Mouse (Mus musculus): ENCODE measurements around the gene Dhrs4.

Dhrs4 gene

GRCm38 (mm10) chr14:55478651-55479599, at the start of gene Dhrs4:
Gene Dhrs4 (plus strand): TSS chr14:55478758.
- DNase-seq (ENCODE audit: low spot score in 2 of 2): peak; percentile 74 to 79

DNA sequence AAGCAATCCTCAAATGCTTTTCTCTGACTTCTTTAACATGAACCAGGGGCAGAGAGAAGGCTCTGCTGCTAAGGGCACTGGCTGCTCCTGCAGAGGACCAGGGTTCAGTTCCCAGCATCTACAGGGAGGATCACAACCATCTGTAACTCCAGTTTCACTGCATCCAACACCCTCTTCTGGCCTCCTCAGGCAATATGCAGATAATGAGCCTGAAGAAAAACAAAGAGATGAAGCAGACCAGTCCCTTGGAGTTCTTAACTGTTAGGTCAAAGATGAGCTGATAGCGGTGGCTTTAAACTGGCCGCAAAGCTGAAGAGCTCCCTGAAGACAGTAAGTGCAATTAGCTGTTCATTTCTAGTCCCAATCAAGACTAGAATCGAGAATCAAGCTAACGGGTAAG, 48.3 kb upstream of the Dhrs4 start:
- no peak for DNase-seq (ENCODE audit: low spot score in 2 of 2)

DNA sequence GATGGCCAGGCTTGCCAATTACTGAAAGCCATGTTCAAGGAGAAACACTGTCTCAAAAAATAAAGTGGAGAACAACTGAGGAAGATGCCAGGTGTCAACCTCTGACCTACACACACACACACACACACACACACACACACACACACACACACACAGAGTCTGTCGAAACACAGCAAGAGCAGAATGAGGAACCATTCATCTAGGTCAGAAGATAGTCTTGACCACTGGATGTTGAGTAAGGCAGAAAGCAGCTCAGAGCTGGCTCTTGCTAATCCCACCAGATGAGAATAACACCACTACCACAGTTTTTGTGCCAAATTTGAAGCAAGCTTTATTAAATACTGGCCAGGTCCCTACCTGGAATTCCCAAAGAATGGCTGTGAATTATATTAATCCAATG, 45.5 kb upstream of the Dhrs4 start:
- no peak for DNase-seq (ENCODE audit: low spot score in 2 of 2)

DNA sequence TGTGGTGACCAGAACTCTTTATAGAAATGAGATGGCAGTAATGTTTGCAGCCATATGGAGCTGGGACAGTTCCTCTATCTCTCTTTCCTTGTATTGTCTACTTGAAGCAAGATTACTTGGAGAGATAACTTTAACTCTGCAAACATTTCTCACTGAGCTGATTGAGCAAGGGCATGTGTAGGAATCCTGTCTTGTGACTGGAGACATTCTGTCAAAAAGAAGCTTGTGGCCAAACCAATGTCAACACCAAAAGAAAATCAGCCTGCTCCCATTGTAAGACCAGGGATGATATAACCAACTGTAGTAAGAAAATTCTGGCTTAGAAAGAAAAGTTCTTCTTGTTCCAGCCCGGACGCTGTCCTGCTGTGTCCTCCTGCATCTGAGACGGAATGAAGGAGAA, 43.7 kb upstream of the Dhrs4 start:
- DNase-seq (ENCODE audit: low spot score in 2 of 2): no peak

GRCm38 (mm10) chr14:55437118-55437517, 41.4 kb upstream of the Dhrs4 start:
- no peak for DNase-seq (ENCODE audit: low spot score in 2 of 2)

- DNase-seq (ENCODE audit: low spot score in 2 of 2): peak in 1 of 2 experiments; percentile 59
These were observed 40.3 kb upstream of the Dhrs4 start for GRCm38 (mm10) chr14:55438193-55438784.

- DNase-seq (ENCODE audit: low spot score in 2 of 2): no peak
These were observed 20.9 kb upstream of the Dhrs4 start for GRCm38 (mm10) chr14:55457693-55458092.

DNA sequence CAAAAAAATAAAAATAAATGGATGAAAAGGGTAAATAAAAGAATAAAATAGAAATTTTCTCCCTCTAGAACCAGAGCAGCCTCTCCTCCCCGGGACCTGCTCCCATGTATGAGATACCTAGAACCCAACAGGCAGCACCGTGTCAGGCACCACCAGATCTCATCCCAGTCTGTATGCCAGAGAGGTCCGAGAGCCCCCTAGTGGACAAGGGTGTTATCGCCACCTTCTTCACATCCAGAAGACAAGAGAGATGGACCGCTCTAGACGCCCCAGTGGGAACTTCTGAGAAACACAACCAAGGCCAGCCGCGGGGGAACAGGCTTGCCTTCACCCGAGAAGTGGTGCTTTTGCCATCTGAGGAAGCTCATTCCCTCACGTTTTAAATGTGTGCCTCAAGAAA, 20.3 kb upstream of the Dhrs4 start:
- DNase-seq (ENCODE audit: low spot score in 2 of 2): no peak

DNA sequence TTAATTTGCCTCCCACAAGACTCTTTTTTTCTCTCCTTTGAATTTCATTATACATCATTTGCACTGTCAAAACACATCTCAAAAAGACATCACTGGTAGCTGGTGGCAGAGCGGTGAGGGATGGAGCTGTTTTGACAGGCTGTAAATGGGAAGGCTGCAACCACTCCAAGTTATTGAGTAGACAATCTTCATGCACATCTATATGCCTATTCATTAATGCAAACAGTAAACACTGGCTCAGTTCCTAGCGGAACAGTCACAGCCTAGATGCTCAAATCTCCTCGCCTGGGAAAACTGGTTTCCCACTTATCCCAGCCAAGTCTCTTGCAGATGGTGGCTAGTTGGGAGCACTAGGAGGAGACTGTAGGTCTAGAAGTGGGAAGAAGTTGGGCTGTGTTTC, 19.8 kb upstream of the Dhrs4 start:
- DNase-seq (ENCODE audit: low spot score in 2 of 2): no peak

GRCm38 (mm10) chr14:55459796-55460195, 18.8 kb upstream of the Dhrs4 start:
- peak; percentile 15 to 24 for DNase-seq (ENCODE audit: low spot score in 2 of 2)

DNA sequence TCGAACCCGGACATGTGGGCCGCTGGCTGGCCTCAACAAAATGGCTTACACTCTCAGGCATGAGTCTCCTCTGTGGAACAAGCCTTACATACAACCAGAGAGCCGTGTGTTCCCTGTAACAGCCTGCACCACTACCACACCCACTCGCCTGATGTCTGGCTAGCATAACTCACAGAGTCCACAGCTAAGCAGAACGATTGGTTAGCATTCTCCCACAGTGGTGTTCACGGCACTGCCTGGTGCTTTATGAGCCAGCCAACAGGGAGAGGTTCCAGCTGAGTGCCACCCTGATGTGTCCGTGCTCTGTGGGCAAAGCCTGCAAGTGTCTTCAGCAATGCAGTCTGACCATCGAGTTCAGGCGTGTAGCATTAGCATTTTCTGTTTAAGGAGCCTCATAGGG, 18.3 kb upstream of the Dhrs4 start:
- DNase-seq (ENCODE audit: low spot score in 2 of 2): peak in 1 of 2 experiments; percentile 22

DNA sequence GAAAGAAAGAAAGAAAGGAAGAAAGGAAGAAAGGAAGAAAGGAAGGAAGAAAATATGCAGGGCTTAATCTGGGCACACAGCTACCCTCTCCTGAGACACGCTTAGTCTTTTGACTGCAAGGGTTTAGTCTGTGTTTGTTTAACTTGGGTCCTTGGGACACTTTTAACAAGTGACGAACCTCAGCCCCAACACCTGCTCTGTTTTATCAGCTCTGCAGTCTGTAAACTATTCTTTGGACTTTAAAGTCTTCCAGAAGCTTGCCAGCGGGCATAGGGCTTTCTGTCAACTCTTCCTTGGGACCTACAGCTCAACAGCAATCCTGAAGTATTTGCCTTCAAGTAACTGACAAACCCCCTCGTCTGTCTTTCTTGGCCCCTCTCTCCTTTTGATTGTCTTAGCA, 16.8 kb upstream of the Dhrs4 start:
- no peak for DNase-seq (ENCODE audit: low spot score in 2 of 2)

DNA sequence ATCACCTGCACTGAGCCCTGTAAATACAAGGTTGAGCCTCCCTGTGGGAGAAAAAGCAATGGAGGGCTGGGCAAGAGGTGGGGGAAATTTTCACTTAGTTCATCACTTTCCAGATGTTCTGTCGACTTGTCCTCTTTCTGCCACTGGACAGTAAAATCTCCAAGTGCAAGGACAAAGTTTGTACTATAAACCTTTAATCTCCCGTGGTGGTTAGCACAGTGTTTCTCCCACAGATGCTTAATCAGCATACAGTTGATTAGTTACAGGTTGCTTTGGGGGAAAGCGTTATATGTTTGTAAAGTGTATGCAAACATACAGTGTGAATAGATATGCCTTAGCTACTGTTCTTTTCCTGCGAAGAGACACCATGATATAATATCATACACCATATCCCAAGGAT, 12.1 kb upstream of the Dhrs4 start:
- no peak for DNase-seq (ENCODE audit: low spot score in 2 of 2)

GRCm38 (mm10) chr14:55467108-55467507, 11.4 kb upstream of the Dhrs4 start:
- no peak for DNase-seq (ENCODE audit: low spot score in 2 of 2)

GRCm38 (mm10) chr14:55468301-55468741, 10.2 kb upstream of the Dhrs4 start:
- no peak for DNase-seq (ENCODE audit: low spot score in 2 of 2)

GRCm38 (mm10) chr14:55469041-55469440, 9.5 kb upstream of the Dhrs4 start:
- no peak for DNase-seq (ENCODE audit: low spot score in 2 of 2)

- no peak for DNase-seq (ENCODE audit: low spot score in 2 of 2)
These were observed 8.7 kb upstream of the Dhrs4 start for GRCm38 (mm10) chr14:55469821-55470220.

GRCm38 (mm10) chr14:55470806-55471205, 7.8 kb upstream of the Dhrs4 start:
- no peak for DNase-seq (ENCODE audit: low spot score in 2 of 2)

GRCm38 (mm10) chr14:55475654-55476053, 2.9 kb upstream of the Dhrs4 start:
- DNase-seq (ENCODE audit: low spot score in 2 of 2): no peak

DNA sequence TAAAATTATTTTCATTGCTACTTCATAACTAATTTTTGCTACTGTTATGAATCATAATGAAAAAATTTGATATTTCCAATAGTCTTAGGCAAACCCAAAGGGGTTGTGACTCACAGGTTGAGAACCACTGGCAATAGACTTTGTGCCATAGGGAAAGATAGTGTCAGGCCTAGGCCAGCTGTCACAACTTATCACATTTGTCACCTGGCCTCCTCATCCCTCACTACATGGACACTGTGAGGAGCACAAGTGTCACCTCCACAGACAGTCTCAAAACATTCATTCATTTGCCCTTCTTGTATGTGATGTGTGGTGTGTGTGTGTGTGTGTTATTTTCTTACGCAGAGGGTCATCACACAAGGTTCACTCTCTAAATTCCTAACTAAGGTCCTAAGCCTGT, 1.1 kb upstream of the Dhrs4 start:
- no peak for DNase-seq (ENCODE audit: low spot score in 2 of 2)

DNA sequence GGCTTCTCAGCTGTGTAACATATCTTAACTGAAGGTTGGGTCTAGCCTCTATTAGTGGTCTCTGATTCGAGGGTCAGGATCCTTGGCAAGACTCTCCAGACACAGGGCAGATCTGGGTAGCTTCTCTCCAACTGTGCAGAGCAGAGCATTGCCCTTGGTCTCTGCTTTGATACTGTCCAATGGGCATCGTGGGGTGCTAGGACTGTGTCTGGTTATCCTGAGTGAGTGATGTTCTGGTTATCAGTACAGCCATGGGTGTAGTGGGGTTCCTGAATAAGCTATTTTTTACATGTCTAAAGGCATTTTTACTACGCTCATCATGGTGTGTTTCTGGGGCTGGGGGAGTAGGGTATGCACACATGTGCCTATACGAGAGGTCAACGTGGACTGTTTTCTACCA, 729 bp upstream of the Dhrs4 start:
- no peak for DNase-seq (ENCODE audit: low spot score in 2 of 2)

DNA sequence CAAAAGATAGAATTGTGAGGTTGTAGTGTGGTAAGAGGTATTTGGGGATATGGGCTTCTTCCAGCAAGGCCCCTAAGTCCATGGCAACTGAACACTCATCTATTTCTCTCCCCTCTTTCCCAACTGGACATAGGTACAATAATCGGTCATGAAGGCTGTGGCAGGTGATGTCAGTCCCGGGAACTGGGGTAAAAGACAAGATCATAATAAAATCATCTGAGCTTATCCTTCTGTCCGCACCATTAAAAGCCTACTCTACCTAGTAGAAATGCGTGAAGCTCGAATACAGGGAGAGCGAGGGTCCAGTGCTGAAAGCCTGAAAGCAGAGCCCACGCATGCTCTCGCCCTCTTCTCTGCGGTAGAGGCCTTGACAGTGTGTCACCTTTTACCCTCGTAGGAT, 1.1 kb downstream of the Dhrs4 start:
- DNase-seq (ENCODE audit: low spot score in 2 of 2): no peak

DNA sequence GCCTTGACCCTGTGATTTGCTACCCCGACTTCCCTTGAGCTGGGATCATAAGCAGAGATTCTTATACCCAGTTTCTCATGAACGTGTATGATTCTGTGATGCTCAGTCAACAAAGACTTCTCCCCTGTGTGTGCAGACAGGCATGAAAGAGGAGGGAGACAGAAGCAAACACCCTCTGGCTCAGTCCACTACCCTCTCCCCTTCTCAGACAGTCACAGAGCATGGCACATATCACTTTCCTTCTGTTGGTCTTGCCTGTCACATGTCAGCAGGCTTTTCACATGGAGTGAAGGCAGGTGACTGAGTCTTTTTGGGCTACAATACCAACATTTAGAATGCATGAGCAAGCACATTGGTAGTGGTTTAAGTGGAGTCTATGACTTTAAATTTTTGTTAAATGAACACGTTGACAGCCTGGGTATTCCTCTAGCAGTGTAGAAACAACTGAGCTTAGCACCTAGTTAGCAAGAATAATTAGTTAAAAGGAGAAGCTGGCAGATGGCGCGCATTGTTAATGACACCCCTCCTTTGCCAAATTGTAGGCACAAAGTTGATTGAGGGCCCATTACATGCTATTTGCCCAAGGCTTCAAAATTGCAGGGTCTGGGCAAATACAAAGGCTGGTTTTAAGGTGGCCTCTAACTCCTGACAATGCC, 6.0 kb downstream of the Dhrs4 start:
- no peak for DNase-seq (ENCODE audit: low spot score in 2 of 2)

Data from urinary bladder, adult 18-20 months (tissue).